Mouse (Mus musculus) heart, embryonic 16.5 days (tissue): ENCODE measurements around the gene Mlip. TPM values are rescaled to one million over a fixed set of nuclear protein-coding genes. Genes with fewer than 3 reads are reported as not detected.

Experiments used
- ATAC-seq: fragments of 200-750 bp; cut with Nextera tagmentation; replicated peaks from 2 replicates; pipeline ENCODE4 v1.8.0; 2017; ENCODE audit warnings: moderate number of reproducible peaks; ENCODE audit not compliant: insufficient read depth, low FRiP score; ENCODE audit errors: extremely low read depth
- H3K27ac ChIP-seq: fragments of 300-500 bp; sonication (generic); 2 replicates; pipeline ENCODE4 v1.5.1; 2014; ENCODE audit warnings: mild to moderate bottlenecking, low read length, control low read depth, moderate library complexity
- H3K27me3 ChIP-seq: fragments of 300-500 bp; sonication (generic); 2 replicates; pipeline ENCODE4 v1.6.1; 2014; ENCODE audit warnings: low read length, mixed read lengths; ENCODE audit not compliant: control insufficient read depth, insufficient read depth
- H3K36me3 ChIP-seq: fragments of 300-500 bp; sonication (generic); 2 replicates; pipeline ENCODE4 v1.6.1; 2014; ENCODE audit not compliant: control insufficient read depth, insufficient read depth
- H3K4me1 ChIP-seq: fragments of 300-500 bp; sonication (generic); 2 replicates; pipeline ENCODE4 v1.6.1; 2014; ENCODE audit warnings: low read length, mixed read lengths; ENCODE audit not compliant: control insufficient read depth, insufficient read depth
- H3K4me2 ChIP-seq: fragments of 300-500 bp; sonication (generic); 2 replicates; pipeline ENCODE4 v1.6.1; 2014; ENCODE audit warnings: low read depth, mild to moderate bottlenecking, control low read depth, low read length
- H3K4me3 ChIP-seq: fragments of 300-500 bp; sonication (generic); 2 replicates; pipeline ENCODE4 v1.5.1; 2014; ENCODE audit warnings: mild to moderate bottlenecking, control low read depth, low read length
- H3K9ac ChIP-seq: fragments of 300-500 bp; sonication (generic); 2 replicates; pipeline ENCODE4 v1.6.1; 2014; ENCODE audit warnings: low read length, control low read depth
- H3K9me3 ChIP-seq: fragments of 300-500 bp; sonication (generic); replicated peaks from 2 replicates; pipeline ENCODE4 v1.6.1; 2016; ENCODE audit warnings: low read length; ENCODE audit not compliant: control insufficient read depth
- WGBS: fragments of 180-500 bp; shearing (Covaris S2); extraction: QIAGEN DNeasy Blood & Tissue Kit; methylation state at CpG from one replicate; pipeline ENCODE4 v1.1.7; 2014; 5-methylcytosine and 5-hydroxymethylcytosine counted together
- polyA plus RNA-seq: library from polyadenylated mRNA; unstranded; fragments of >200 nt; fragmentation: Nextera tagmentation; extraction: Ambion mirVana; gene quantifications from 2 replicates; pipeline ENCODE4 v1.2.1, GENCODE M21; 2015

Mlip gene
- 94.1 and 101 TPM in 2 replicates for polyA plus RNA-seq

DNA sequence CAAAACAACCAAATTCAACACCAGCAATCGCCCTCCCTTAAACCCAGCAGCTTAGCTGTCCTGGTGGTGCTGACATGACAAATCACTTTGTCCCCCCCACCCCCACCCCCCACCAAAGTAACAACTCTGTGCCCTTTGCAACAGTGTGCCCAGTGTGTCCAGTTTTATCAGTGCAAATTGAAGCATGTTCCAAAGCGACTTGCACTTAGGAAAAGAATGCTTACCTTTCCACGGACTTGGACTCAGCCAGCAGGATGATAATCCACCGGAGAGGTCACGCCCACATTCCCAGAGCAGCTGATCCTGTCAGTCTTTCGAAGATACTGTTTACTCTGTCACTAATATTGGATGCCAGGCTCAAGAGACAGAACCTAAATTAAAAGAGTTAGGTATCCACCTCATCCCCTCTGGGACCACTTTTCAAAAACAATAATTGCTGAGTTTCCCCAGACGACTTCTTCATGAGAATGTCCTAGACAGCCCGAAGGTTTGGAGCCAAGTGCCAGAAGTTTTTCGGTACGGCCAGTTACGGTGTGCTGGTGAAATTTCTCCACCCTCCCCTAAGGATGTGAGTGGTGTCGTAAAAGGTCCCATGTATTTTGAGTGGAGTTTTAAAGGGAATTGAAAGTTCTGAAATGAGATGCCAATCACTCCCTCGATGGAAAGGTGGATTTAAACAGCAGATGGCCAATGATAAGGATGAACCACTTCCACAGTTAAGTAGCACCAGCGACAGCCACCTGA is at the start of gene Mlip:
TSS of gene Mlip (minus strand) at position 538 of the 744 bp plus-strand sequence.
- peak; percentile 73 for ATAC-seq
- WGBS = 27% methylated on average over 14 of the region's 14 CpGs
- Histone ChIP-seq H3K27ac (peak within 1 kb of the TSS; percentile 74), H3K4me3 (peak within 1 kb of the TSS; percentile 33), H3K36me3 (no peaks in the 10 kb centered on the region), H3K27me3 (no peaks in the 10 kb centered on the region), H3K9me3 (peaks cover 4% of the 10 kb centered on the region; the same call in 1 of the 2 replicates), H3K9ac (no peak within 1 kb of the TSS), H3K4me1 (peaks cover 4% of the 10 kb centered on the region; the same call in 1 of the 2 replicates), H3K4me2 (peak within 1 kb of the TSS; percentile 52)

DNA sequence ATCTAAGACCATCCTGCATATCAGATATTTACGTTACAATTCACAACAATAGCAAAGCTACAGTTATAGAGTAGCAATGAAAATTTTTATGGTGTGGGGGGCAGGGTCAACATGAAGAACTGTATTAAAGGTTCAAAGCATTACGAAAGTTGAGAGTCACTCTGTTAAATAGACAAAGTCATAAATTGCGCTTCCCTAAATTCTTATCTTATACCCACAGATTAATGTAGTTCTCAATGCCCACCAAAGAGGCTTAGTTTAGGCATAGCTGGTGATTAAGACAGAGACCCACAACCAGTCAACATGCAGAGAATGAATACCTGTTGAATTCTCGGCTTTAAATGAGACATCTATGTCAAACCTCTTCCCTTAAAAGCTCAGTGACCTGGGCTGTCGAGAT is 47.0 kb upstream of the Mlip start:
- Histone ChIP-seq H3K4me1 (no peaks in the 10 kb centered on the region), H3K27me3 (no peaks in the 10 kb centered on the region), H3K36me3 (no peaks in the 10 kb centered on the region), H3K4me2 (no peak overlapping the region), H3K9me3 (no peaks in the 10 kb centered on the region), H3K27ac (no peak overlapping the region), H3K4me3 (no peak overlapping the region), H3K9ac (no peak overlapping the region)
- ATAC-seq = no peak
- WGBS = 90% methylated on average over 5 of the region's 5 CpGs

DNA sequence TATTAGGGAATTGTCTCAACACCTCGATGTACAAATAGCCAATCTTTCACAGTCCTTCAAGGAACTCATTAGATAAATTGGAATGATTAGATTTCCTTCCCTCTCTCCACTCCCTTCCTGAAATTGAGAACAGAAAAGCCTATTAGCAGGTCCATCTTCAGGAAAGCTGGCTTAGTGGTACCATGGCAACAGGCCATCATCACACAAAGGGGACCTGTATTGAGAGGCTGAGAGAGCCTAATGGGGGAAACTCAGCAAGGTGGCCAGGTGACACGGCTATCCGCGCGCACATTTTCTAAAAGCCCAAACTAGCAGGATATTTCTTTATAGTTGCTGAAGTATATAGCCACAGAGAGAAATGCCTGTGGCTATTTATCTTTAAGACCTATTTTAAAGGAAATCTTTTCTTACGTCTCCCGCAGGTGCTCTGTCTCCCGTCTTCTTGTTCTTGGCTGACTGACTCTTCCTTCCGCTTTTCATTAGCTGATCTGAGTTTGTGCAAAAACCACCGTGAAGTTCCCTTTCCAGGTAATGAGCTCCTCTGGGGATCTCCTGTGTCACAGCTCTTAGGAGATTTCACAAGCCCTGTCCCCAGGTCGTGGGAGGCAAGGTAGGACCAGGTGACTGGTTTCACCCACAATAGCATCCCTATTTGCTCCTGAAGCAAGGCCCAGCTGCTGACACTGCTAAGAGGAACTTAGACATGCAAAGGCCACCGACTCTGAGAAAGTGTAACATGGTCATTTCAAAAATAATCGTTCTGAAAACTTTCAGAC is 46.3 kb upstream of the Mlip start:
- 71% methylated on average over 13 of the region's 13 CpGs for WGBS
- ATAC-seq = no peak

DNA sequence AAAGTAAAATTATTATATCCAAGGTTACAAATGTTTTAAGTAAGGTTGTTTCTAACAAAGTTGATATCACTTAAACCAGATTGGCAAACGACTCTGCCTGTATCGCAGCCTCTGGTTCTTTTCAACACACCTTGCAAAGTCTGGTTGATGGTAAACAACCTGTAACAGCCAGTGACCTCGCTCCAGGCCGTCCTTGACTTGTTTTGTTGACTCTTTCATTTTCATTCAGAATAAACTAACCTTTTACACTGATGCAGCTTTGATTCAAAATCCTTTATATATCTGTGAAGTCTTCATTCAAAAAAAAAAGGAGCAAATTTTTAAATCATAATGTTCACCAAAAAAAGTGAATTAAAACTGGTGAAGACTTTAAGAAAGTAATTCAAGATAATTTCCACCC is 44.3 kb upstream of the Mlip start:
- ATAC-seq = no peak
- Histone ChIP-seq H3K4me2 (no peak overlapping the region), H3K9ac (no peak overlapping the region), H3K4me1 (no peaks in the 10 kb centered on the region), H3K27ac (no peak overlapping the region), H3K9me3 (no peaks in the 10 kb centered on the region), H3K27me3 (no peaks in the 10 kb centered on the region), H3K36me3 (no peaks in the 10 kb centered on the region), H3K4me3 (no peak overlapping the region)
- WGBS = 62% methylated on average over 4 of the region's 4 CpGs

More for the DNA sequence above, 46.3 kb upstream of the Mlip start:
- no peaks in the 10 kb centered on the region for H3K27me3 ChIP-seq
- no peaks in the 10 kb centered on the region for H3K9me3 ChIP-seq
- no peaks in the 10 kb centered on the region for H3K4me1 ChIP-seq
- no peak overlapping the region for H3K4me3 ChIP-seq
- H3K9ac ChIP-seq = no peak overlapping the region
- no peak overlapping the region for H3K4me2 ChIP-seq
- H3K27ac ChIP-seq = no peak overlapping the region
- H3K36me3 ChIP-seq = no peaks in the 10 kb centered on the region

DNA sequence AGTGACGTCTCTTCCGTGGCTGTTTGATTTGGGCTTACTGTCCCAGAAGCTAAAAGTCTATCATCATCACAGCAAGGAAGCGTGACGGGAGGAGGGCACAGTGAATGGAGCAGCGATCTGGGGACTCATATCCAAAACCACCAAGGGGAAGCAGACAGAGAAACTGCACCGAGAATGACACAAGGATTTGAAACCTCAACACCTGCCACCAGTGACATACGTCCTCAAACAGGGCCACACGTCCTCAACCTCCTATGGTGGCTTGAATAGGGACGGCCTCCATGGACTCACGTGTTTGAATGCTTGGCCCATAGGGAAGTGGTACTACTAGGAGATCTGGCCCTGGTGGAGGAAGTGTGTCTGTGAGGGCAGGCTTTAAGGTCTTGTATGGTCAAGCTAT is 38.5 kb upstream of the Mlip start:
- no peaks in the 10 kb centered on the region for H3K9me3 ChIP-seq
- H3K36me3 ChIP-seq = no peaks in the 10 kb centered on the region
- no peak for ATAC-seq
- no peak overlapping the region for H3K4me2 ChIP-seq
- WGBS = 84% methylated on average over 10 of the region's 10 CpGs
- H3K9ac ChIP-seq = no peak overlapping the region
- no peak overlapping the region for H3K4me3 ChIP-seq
- H3K27ac ChIP-seq = no peak overlapping the region
- H3K27me3 ChIP-seq = no peaks in the 10 kb centered on the region
- H3K4me1 ChIP-seq = no peaks in the 10 kb centered on the region; the same call in 1 of the 2 replicates

DNA sequence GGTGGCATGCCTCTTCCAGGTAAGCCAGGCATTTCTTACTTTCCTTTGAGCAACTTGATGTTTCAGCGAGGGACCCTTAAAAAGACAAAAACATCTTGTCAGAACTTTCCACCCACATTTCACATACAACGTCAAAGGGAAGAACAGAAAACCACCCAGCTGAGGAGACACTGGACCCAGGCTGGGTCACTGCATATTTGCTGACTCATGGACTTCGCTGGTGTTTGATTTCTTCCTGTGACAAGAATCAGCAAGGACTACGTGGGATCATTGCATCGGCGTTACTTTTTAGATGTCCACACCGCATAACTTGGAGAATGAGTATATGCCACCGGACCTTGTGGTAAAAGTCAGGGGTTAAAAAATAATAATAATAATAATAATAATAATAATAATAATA is 36.2 kb upstream of the Mlip start:
- Histone ChIP-seq H3K4me3 (no peak overlapping the region), H3K4me2 (no peak overlapping the region), H3K27me3 (no peaks in the 10 kb centered on the region), H3K9me3 (no peaks in the 10 kb centered on the region), H3K9ac (no peak overlapping the region), H3K36me3 (no peaks in the 10 kb centered on the region), H3K4me1 (peaks cover 8% of the 10 kb centered on the region), H3K27ac (no peak overlapping the region)
- ATAC-seq = no peak
- 78% methylated on average over 8 of the region's 8 CpGs for WGBS

DNA sequence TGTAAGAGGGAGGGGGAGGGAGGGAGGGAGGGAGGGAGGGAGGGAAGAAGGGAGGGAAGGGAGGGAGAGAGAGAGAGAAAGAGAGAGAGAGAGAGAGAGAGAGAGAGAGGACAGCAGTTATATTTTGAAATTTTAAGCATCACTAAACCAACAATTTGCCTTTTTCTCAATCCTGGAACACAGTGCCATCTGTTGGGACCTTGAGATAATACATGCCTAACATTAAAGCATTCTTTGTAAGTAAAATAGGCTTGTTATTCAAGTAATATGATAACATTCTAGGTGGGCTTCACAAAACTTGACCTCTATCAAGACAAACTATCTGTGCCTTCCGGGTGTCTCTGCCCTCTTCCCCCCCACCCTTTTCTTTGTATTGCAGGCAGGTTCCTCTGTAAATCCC is 34.0 kb upstream of the Mlip start:
- no peaks in the 10 kb centered on the region for H3K36me3 ChIP-seq
- peaks cover 8% of the 10 kb centered on the region for H3K4me1 ChIP-seq
- H3K27ac ChIP-seq = no peak overlapping the region
- H3K9me3 ChIP-seq = no peaks in the 10 kb centered on the region
- H3K4me3 ChIP-seq = no peak overlapping the region
- no peak overlapping the region for H3K9ac ChIP-seq
- H3K4me2 ChIP-seq = no peak overlapping the region
- no peaks in the 10 kb centered on the region for H3K27me3 ChIP-seq
- no peak for ATAC-seq
- 30% methylated on average over 1 of the region's 1 CpGs for WGBS

DNA sequence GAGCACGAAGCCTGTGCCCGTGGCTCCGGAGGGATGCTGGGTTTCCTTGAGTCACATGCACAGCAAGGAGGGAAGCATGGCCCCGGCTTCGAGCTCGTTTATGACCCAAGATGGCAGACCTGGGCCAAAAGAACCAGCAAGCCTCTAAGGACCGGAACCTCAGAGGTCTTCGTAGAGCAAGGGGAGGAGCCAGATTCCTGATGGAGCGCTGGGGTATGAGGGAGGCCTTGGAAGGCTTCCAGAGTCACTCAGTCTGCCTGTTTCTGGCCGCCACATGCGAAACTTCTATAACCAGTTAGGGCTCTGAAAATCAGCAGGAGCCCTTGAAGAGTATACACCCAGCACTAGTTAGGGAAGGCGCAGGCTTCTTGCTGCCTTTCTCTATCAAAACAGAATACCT is 32.8 kb upstream of the Mlip start:
- Histone ChIP-seq H3K4me2 (peak overlapping the region; percentile 54), H3K9me3 (no peaks in the 10 kb centered on the region), H3K9ac (peak overlapping the region; percentile 18; the same call in 1 of the 2 replicates), H3K36me3 (no peaks in the 10 kb centered on the region), H3K4me3 (peak overlapping the region; percentile 6; the same call in 1 of the 2 replicates), H3K27me3 (no peaks in the 10 kb centered on the region), H3K27ac (no peak overlapping the region), H3K4me1 (peaks cover 8% of the 10 kb centered on the region)
- ATAC-seq = peak; percentile 43
- WGBS = 42% methylated on average over 12 of the region's 12 CpGs

DNA sequence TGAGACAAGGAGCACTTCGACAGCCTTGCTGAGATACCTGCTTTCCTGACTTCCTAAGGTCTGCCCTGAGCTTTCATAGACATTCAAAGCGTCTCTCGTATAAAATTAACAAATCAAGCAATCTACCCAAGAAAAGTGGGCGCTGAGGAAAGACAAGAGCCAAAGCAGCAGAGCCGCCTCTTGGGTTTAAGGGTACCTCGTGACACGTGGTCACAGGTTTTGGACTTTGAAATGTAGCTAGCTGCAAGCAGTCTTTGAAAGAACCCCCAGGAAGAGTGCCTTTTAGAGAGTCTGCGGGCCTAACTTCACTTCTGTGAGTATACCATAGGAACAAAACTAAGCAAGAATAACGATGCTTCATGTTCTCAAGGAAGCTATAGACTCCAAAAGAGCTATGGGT is 31.9 kb upstream of the Mlip start:
- WGBS = 89% methylated on average over 9 of the region's 9 CpGs
- ATAC-seq = no peak
- no peak overlapping the region for H3K27ac ChIP-seq

More for the DNA sequence above, 31.9 kb upstream of the Mlip start:
- H3K4me2 ChIP-seq = no peak overlapping the region
- no peaks in the 10 kb centered on the region for H3K9me3 ChIP-seq
- H3K4me1 ChIP-seq = peaks cover 8% of the 10 kb centered on the region
- no peaks in the 10 kb centered on the region for H3K27me3 ChIP-seq
- no peak overlapping the region for H3K4me3 ChIP-seq
- H3K9ac ChIP-seq = no peak overlapping the region
- H3K36me3 ChIP-seq = no peaks in the 10 kb centered on the region
